Comparison of ENCODE assay signal across 20 mouse cellular contexts in genomic region chr6:143499259-143500043, GRCm38 (mm10).
DNase-seq lines count a peak whose midpoint lies in the region; ATAC-seq lines count a peak whose summit lies in the region.
"Had no signal": no experiment of that assay in that cellular context is flagged by ENCODE, and none has a peak within 500 bp of the region (broad histone marks: within the 10 kb centered on the region; RNA-seq: fewer than 3 reads in every experiment).

No protein-coding gene starts in this region.

- H3K9me3 ChIP-seq in heart, embryonic 13.5 days = no peaks in the 10 kb centered on the region
- H3K9me3 ChIP-seq in embryonic facial prominence, embryonic 10.5 days = no peaks in the 10 kb centered on the region
- no peaks in the 10 kb centered on the region for H3K9me3 ChIP-seq in limb, embryonic 10.5 days (replicated peaks)
- no peaks in the 10 kb centered on the region for H3K9me3 ChIP-seq in neural tube, embryonic 13.5 days
- H3K9me3 ChIP-seq: midbrain, embryonic 15.5 days; stomach, embryonic 15.5 days had no signal

- no peaks in the 10 kb centered on the region for H3K27me3 ChIP-seq in heart, embryonic 13.5 days (replicated peaks)
- H3K27me3 ChIP-seq in embryonic facial prominence, embryonic 10.5 days (replicated peaks; ENCODE audit: low read depth, poor library complexity, severe bottlenecking) = no peaks in the 10 kb centered on the region
- peaks cover 58% of the 10 kb centered on the region; the same call in 1 of the 2 replicates for H3K27me3 ChIP-seq in limb, embryonic 10.5 days (ENCODE audit: low read depth, poor library complexity, severe bottlenecking)
- H3K27me3 ChIP-seq in neural tube, embryonic 13.5 days = no peaks in the 10 kb centered on the region
- H3K27me3 ChIP-seq: midbrain, embryonic 15.5 days; stomach, embryonic 15.5 days had no signal

- ATAC-seq in heart, embryonic 13.5 days (ENCODE audit: extremely low read depth, insufficient number of reproducible peaks, low FRiP score, low TSS enrichment) = no peak
- ATAC-seq in neural tube, embryonic 13.5 days (ENCODE audit: low read depth) = no peak
- ATAC-seq: forebrain, embryonic 16.5 days; hindbrain, embryonic 16.5 days; lung, postnatal 0 days; midbrain, embryonic 15.5 days had no signal

- intact Hi-C loops in left cerebral cortex, postnatal 14 days (cut with DNase I) = no loop called here

- H3K4me1 ChIP-seq in heart, embryonic 13.5 days = peaks cover 15% of the 10 kb centered on the region
- H3K4me1 ChIP-seq in embryonic facial prominence, embryonic 10.5 days = peaks cover 39% of the 10 kb centered on the region
- H3K4me1 ChIP-seq in limb, embryonic 10.5 days = peaks cover 42% of the 10 kb centered on the region
- peaks cover 25% of the 10 kb centered on the region for H3K4me1 ChIP-seq in neural tube, embryonic 13.5 days (replicated peaks)
- H3K4me1 ChIP-seq: midbrain, embryonic 15.5 days; stomach, embryonic 15.5 days had no signal

- no peaks in the 10 kb centered on the region for H3K36me3 ChIP-seq in heart, embryonic 13.5 days
- no peaks in the 10 kb centered on the region for H3K36me3 ChIP-seq in embryonic facial prominence, embryonic 10.5 days (replicated peaks)
- H3K36me3 ChIP-seq in limb, embryonic 10.5 days = no peaks in the 10 kb centered on the region
- no peaks in the 10 kb centered on the region for H3K36me3 ChIP-seq in neural tube, embryonic 13.5 days
- H3K36me3 ChIP-seq: midbrain, embryonic 15.5 days; stomach, embryonic 15.5 days had no signal

- no peak for DNase-seq in heart, adult 18-20 months
- DNase-seq in embryonic facial prominence, embryonic 10.5 days (ENCODE audit: low spot score) = peak; percentile 62
- peak; percentile 66 for DNase-seq in limb, embryonic 10.5 days (ENCODE audit: low spot score)
- no peak for DNase-seq in right cerebral cortex, postnatal 25 days
- DNase-seq in left cerebral cortex, postnatal 14 days (ENCODE audit: low spot score in 2 of 2) = no peak
- DNase-seq: adrenal gland, adult 2 months; cerebellum, adult 11-12 months; cerebellum, postnatal 36 days; gastrocnemius, adult 2 months; kidney, adult 11 months; kidney, postnatal 25 days; right cerebral cortex, adult 18-20 months had no signal

- no peak overlapping the region for H3K9ac ChIP-seq in heart, embryonic 13.5 days
- peak overlapping the region; percentile 5; the same call in 1 of the 2 replicates for H3K9ac ChIP-seq in neural tube, embryonic 13.5 days
- H3K9ac ChIP-seq: liver, embryonic 14.5 days; midbrain, embryonic 15.5 days; stomach, embryonic 15.5 days had no signal

- WGBS in heart, embryonic 13.5 days = 83% methylated on average over 19 of the region's 19 CpGs
- 50% methylated on average over 19 of the region's 19 CpGs for WGBS in embryonic facial prominence, embryonic 10.5 days
- 40% methylated on average over 19 of the region's 19 CpGs for WGBS in limb, embryonic 10.5 days
- whole genome bisulfite sequencing in neural tube, embryonic 13.5 days = 69% methylated on average over 19 of the region's 19 CpGs

- no peak overlapping the region for H3K27ac ChIP-seq in heart, embryonic 13.5 days (replicated peaks)
- H3K27ac ChIP-seq in embryonic facial prominence, embryonic 10.5 days (replicated peaks) = peak overlapping the region; percentile 78
- peak overlapping the region; percentile 84 for H3K27ac ChIP-seq in limb, embryonic 10.5 days
- H3K27ac ChIP-seq in neural tube, embryonic 13.5 days (replicated peaks) = no peak overlapping the region
- H3K27ac ChIP-seq: gastrocnemius, adult 2 months; liver, embryonic 14.5 days; midbrain, embryonic 15.5 days; stomach, embryonic 15.5 days had no signal

- H3K4me3 ChIP-seq in heart, embryonic 13.5 days = no peak overlapping the region
- H3K4me3 ChIP-seq in embryonic facial prominence, embryonic 10.5 days = no peak overlapping the region
- H3K4me3 ChIP-seq in limb, embryonic 10.5 days = no peak overlapping the region
- no peak overlapping the region for H3K4me3 ChIP-seq in neural tube, embryonic 13.5 days
- H3K4me3 ChIP-seq: gastrocnemius, adult 2 months; midbrain, embryonic 15.5 days; stomach, embryonic 15.5 days had no signal

- H3K4me2 ChIP-seq in heart, embryonic 13.5 days = peak overlapping the region; percentile 35
- H3K4me2 ChIP-seq in neural tube, embryonic 13.5 days = peak overlapping the region; percentile 2; the same call in 1 of the 2 replicates
- H3K4me2 ChIP-seq: midbrain, embryonic 15.5 days; stomach, embryonic 15.5 days had no signal

Comparison
In these comparisons a context has a peak if more than half of its experiments do, and no peak if none do; other contexts are left out.
1. H3K27ac ChIP-seq: peak in embryonic facial prominence, embryonic 10.5 days (single experiment) and limb, embryonic 10.5 days (single experiment); none in heart, embryonic 13.5 days (single experiment) and neural tube, embryonic 13.5 days (single experiment).
2. DNase-seq: peak in embryonic facial prominence, embryonic 10.5 days (single experiment) and limb, embryonic 10.5 days (single experiment); none in heart, adult 18-20 months (0 of 2), right cerebral cortex, postnatal 25 days (single experiment) and left cerebral cortex, postnatal 14 days (0 of 2).